Mouse (Mus musculus) layer of hippocampus, adult 8-10 months (tissue): ENCODE results near the gene Frem2. TPM values are rescaled to one million over a fixed set of nuclear protein-coding genes. Genes with fewer than 3 reads are reported as not detected.
A peak's percentile ranks its signal among the peaks of the same experiment; 100 is the strongest.

Experiments used
- DNase-seq, 2 experiments: peaks; one replicate each; pipeline ENCODE4 v3.0.0; 2022; ENCODE audit warnings: low spot score in 2 of 2
- total RNA-seq, 4 experiments: library from RNA; stranded (reverse); gene quantifications; 2 replicates each; pipeline ENCODE4 v1.2.4; 2022

Gene Frem2
- total RNA-seq, 4 experiments from 2014 or later, result 2.4 to 2.9 (median 2.8) TPM

DNA sequence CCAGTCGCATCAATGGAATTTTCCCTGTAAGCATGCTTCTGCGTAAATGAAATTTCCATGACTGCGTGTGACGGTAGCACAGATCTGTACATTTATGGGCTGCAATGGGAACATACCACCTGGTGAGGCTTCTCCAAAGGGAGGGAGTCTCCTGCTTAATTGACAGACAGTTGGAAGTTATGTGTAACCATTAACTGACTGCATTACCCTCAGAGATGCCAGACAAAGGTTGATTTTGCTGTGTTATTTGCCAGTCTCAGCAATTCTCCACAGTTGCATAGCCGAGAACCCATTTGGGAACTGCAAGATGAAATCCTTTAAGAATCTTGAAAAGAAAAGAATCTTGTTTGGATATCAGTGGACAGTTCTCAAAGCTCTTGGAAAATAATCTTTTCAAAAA, 185.1 kb downstream of the Frem2 start:
- DNase-seq, result no peak

GRCm38 (mm10) chr3:53469650-53470049, 187.5 kb downstream of the Frem2 start:
- no peak for DNase-seq

GRCm38 (mm10) chr3:53467356-53467755, 189.8 kb downstream of the Frem2 start:
- no peak for DNase-seq

DNA sequence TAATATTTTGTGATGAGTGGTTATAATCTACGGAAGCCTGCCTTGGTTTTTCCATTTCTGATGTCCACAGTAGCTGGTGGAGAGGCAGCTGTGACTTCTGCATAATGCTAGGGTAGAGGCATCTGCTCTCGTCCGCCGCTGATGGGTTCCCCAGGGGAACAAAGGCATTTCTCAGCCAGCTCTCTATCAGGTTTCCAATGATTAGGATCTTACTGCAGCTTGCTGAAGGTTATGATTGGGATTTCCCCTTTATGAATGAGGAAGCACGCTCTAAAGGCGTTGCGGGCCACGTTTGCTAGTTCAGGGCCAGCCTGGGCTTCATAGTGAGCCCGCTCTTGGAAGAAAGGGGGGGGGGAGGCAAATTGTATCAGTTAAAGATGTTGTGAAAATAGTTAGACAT, 190.7 kb downstream of the Frem2 start:
- DNase-seq, result no peak

DNA sequence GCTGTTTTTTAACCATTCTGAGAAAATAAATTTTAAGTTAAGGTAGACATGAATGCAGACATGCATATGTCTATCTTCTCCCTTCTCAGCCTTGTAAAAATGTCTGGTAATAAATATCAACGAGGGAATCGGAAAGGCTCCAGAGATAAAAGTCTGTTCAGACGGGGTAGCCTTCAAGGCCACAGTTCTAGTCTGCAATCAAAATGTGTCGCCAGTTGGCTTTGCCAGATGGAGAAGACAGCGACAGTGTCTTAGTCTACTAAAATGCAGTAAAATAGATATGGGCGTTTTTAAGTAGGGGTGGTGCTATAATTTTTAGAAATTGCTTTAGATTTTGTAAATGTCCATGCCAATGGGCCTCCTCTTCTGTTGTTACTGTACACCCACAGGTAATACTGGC, 191.8 kb downstream of the Frem2 start:
- peak; percentile 23 to 30 for DNase-seq

GRCm38 (mm10) chr3:53464146-53464698, 192.9 kb downstream of the Frem2 start:
- no peak for DNase-seq

Other genes starting within 250 kb of the Frem2 start
- gene Nhlrc3, start 194.0 kb downstream of the Frem2 start, total RNA-seq, result 10 to 100 TPM in 3 of 4 experiments, 1 to 10 TPM in 1; 8.3 to 12.6 (median 10.9) TPM
- gene Proser1, start 193.7 kb downstream of the Frem2 start, total RNA-seq, result 10 to 100 TPM; 23.8 to 26.5 (median 24.1) TPM
- 1 to 10 TPM in 1 of 4 experiments, under 1 TPM in 3; 0.87 to 1.5 (median 0.95) TPM for gene Stoml3, start 168.7 kb downstream of the Frem2 start, total RNA-seq
- gene Gm10985, start 187.7 kb upstream of the Frem2 start, total RNA-seq, result not detected
- gene Ufm1, start 206.5 kb upstream of the Frem2 start, total RNA-seq, result 10 to 100 TPM; 74.8 to 85.2 (median 84.4) TPM